Mouse (Mus musculus): ENCODE measurements around the gene Gdf3. TPM values are rescaled to one million over a fixed set of nuclear protein-coding genes. Genes with fewer than 3 reads are reported as not detected.
A peak's percentile ranks its signal among the peaks of the same experiment; 100 is the strongest.
"Not testable (repeated sequence)": the region's sequence is repeated elsewhere in the genome, so short reads cannot be mapped to it uniquely, and the experiment has no call there.

The Gdf3 gene
- polyA plus RNA-seq, 1 experiment from 2014 or later: not detected

GRCm38 (mm10) chr6:122591027-122591758 lies 18.7 kb downstream of the Gdf3 start:
- TF ChIP-seq CTCF (IDR thresholded peaks at IDR 0.05; ENCODE audit: low read depth): no peak
- ATAC-seq (ENCODE audit: insufficient read depth): no peak
- no peaks in the 10 kb centered on the region for H3K9me3 ChIP-seq (ENCODE audit: low read depth, low read length)
- H3K27ac ChIP-seq (ENCODE audit: low read depth): no peak overlapping the region
- H3K4me1 ChIP-seq (ENCODE audit: insufficient read depth): no peaks in the 10 kb centered on the region
- no peak for DNase-seq
- no peak overlapping the region for H3K9ac ChIP-seq
- no peaks in the 10 kb centered on the region for H3K27me3 ChIP-seq (ENCODE audit: insufficient read depth, low read length)
- no peaks in the 10 kb centered on the region for H3K36me3 ChIP-seq (ENCODE audit: insufficient read depth)
- no peak overlapping the region for H3K4me2 ChIP-seq
- WGBS: 73% methylated on average over 13 of the region's 13 CpGs
- H3K4me3 ChIP-seq (ENCODE audit: low read depth, low read length): no peak overlapping the region

- 63% methylated on average over 1 of the region's 1 CpGs for WGBS
- Histone ChIP-seq H3K4me2 (no peak overlapping the region), H3K4me3 (ENCODE audit: low read depth, low read length) (no peak overlapping the region), H3K9ac (no peak overlapping the region), H3K9me3 (ENCODE audit: low read depth, low read length) (no peaks in the 10 kb centered on the region), H3K4me1 (ENCODE audit: insufficient read depth) (no peaks in the 10 kb centered on the region), H3K27ac (ENCODE audit: low read depth) (no peak overlapping the region), H3K27me3 (ENCODE audit: insufficient read depth, low read length) (no peaks in the 10 kb centered on the region), H3K36me3 (ENCODE audit: insufficient read depth) (no peaks in the 10 kb centered on the region)
- no peak for DNase-seq
- ATAC-seq (ENCODE audit: insufficient read depth): no peak
- no peak for TF ChIP-seq CTCF (IDR thresholded peaks at IDR 0.05; ENCODE audit: low read depth)
These were observed 30.8 kb downstream of the Gdf3 start for GRCm38 (mm10) chr6:122579086-122579485.

GRCm38 (mm10) chr6:122577030-122577429 lies 32.9 kb downstream of the Gdf3 start:
- Histone ChIP-seq H3K9me3 (ENCODE audit: low read depth, low read length) (no peaks in the 10 kb centered on the region), H3K27ac (ENCODE audit: low read depth) (no peak overlapping the region), H3K9ac (no peak overlapping the region), H3K4me1 (ENCODE audit: insufficient read depth) (no peaks in the 10 kb centered on the region), H3K27me3 (ENCODE audit: insufficient read depth, low read length) (no peaks in the 10 kb centered on the region), H3K36me3 (ENCODE audit: insufficient read depth) (no peaks in the 10 kb centered on the region), H3K4me3 (ENCODE audit: low read depth, low read length) (no peak overlapping the region), H3K4me2 (no peak overlapping the region)
- DNase-seq (no peak), ATAC-seq (ENCODE audit: insufficient read depth) (no peak)
- 84% methylated on average over 3 of the region's 3 CpGs for WGBS
- no peak for TF ChIP-seq CTCF (IDR thresholded peaks at IDR 0.05; ENCODE audit: low read depth)

- WGBS: 88% methylated on average over 1 of the region's 1 CpGs
- ATAC-seq (ENCODE audit: insufficient read depth); DNase-seq: not testable (repeated sequence)
These were observed 34.9 kb downstream of the Gdf3 start for GRCm38 (mm10) chr6:122575037-122575436.

GRCm38 (mm10) chr6:122571617-122571959 lies 38.3 kb downstream of the Gdf3 start:
- no peaks in the 10 kb centered on the region for H3K4me1 ChIP-seq (ENCODE audit: insufficient read depth)
- H3K9me3 ChIP-seq (ENCODE audit: low read depth, low read length): no peaks in the 10 kb centered on the region
- no peaks in the 10 kb centered on the region for H3K36me3 ChIP-seq (ENCODE audit: insufficient read depth)
- TF ChIP-seq CTCF (IDR thresholded peaks at IDR 0.05; ENCODE audit: low read depth): no peak
- no peak overlapping the region for H3K9ac ChIP-seq
- no peak for ATAC-seq (ENCODE audit: insufficient read depth)
- no peak for DNase-seq
- H3K4me3 ChIP-seq (ENCODE audit: low read depth, low read length): no peak overlapping the region
- H3K27ac ChIP-seq (ENCODE audit: low read depth): no peak overlapping the region
- H3K4me2 ChIP-seq: no peak overlapping the region
- H3K27me3 ChIP-seq (ENCODE audit: insufficient read depth, low read length): no peaks in the 10 kb centered on the region
- 61% methylated on average over 3 of the region's 3 CpGs for WGBS

More at GRCm38 (mm10) chr6:122575037-122575436, 34.9 kb downstream of the Gdf3 start:
- H3K4me3 ChIP-seq (ENCODE audit: low read depth, low read length); H3K36me3 ChIP-seq (ENCODE audit: insufficient read depth); H3K27me3 ChIP-seq (ENCODE audit: insufficient read depth, low read length); H3K4me1 ChIP-seq (ENCODE audit: insufficient read depth); H3K4me2 ChIP-seq; H3K9me3 ChIP-seq (ENCODE audit: low read depth, low read length); H3K27ac ChIP-seq (ENCODE audit: low read depth); H3K9ac ChIP-seq: not testable (repeated sequence)

- no peak for ATAC-seq (ENCODE audit: insufficient read depth)
- H3K9me3 ChIP-seq (ENCODE audit: low read depth, low read length): no peaks in the 10 kb centered on the region
- WGBS: 44% methylated on average over 8 of the region's 8 CpGs
These were observed 38.9 kb downstream of the Gdf3 start for GRCm38 (mm10) chr6:122570695-122571616.

GRCm38 (mm10) chr6:122569762-122570161 lies 40.1 kb downstream of the Gdf3 start:
- Histone ChIP-seq H3K4me2 (no peak overlapping the region), H3K27me3 (ENCODE audit: insufficient read depth, low read length) (no peaks in the 10 kb centered on the region), H3K27ac (ENCODE audit: low read depth) (no peak overlapping the region), H3K4me1 (ENCODE audit: insufficient read depth) (no peaks in the 10 kb centered on the region), H3K36me3 (ENCODE audit: insufficient read depth) (no peaks in the 10 kb centered on the region), H3K4me3 (ENCODE audit: low read depth, low read length) (no peak overlapping the region), H3K9ac (no peak overlapping the region), H3K9me3 (ENCODE audit: low read depth, low read length) (no peaks in the 10 kb centered on the region)
- TF ChIP-seq CTCF (IDR thresholded peaks at IDR 0.05; ENCODE audit: low read depth): no peak
- DNase-seq (no peak), ATAC-seq (ENCODE audit: insufficient read depth) (no peak)
- WGBS: 78% methylated on average over 1 of the region's 1 CpGs

More at GRCm38 (mm10) chr6:122570695-122571616, 38.9 kb downstream of the Gdf3 start:
- H3K4me1 ChIP-seq (ENCODE audit: insufficient read depth): no peaks in the 10 kb centered on the region
- H3K4me2 ChIP-seq: no peak overlapping the region
- no peaks in the 10 kb centered on the region for H3K36me3 ChIP-seq (ENCODE audit: insufficient read depth)
- DNase-seq: peak; percentile 4
- no peak overlapping the region for H3K9ac ChIP-seq
- no peak overlapping the region for H3K4me3 ChIP-seq (ENCODE audit: low read depth, low read length)
- no peaks in the 10 kb centered on the region for H3K27me3 ChIP-seq (ENCODE audit: insufficient read depth, low read length)
- H3K27ac ChIP-seq (ENCODE audit: low read depth): no peak overlapping the region
- TF ChIP-seq CTCF (IDR thresholded peaks at IDR 0.05; ENCODE audit: low read depth): no peak
